Mouse (Mus musculus) bone marrow macrophage, adult 2 months (primary cell): ENCODE measurements around the gene Ramp2. TPM values are rescaled to one million over a fixed set of nuclear protein-coding genes. Genes with fewer than 3 reads are reported as not detected.

ENCODE experiments used
- H3K27ac ChIP-seq: 2 replicates; pipeline ENCODE4 v1.5.1; 2012; ENCODE audit warnings: low read depth, low read length; ENCODE audit not compliant: insufficient read depth
- H3K4me1 ChIP-seq: 2 replicates; pipeline ENCODE4 v1.6.1; 2012; ENCODE audit warnings: low read length; ENCODE audit not compliant: control insufficient read depth, insufficient read depth
- H3K4me3 ChIP-seq: 2 replicates; pipeline ENCODE4 v1.5.1; 2012; ENCODE audit warnings: mild to moderate bottlenecking, low read length, moderate library complexity; ENCODE audit not compliant: insufficient read depth
- CTCF ChIP-seq: IDR thresholded peaks from 2 replicates; pipeline ENCODE4 v1.5.1; 2012; ENCODE audit warnings: low read depth, mild to moderate bottlenecking, low read length, moderate library complexity
- POLR2A ChIP-seq: IDR thresholded peaks from 2 replicates; pipeline ENCODE4 v1.6.1; 2012; ENCODE audit warnings: mild to moderate bottlenecking, low read depth, low read length, borderline replicate concordance
- polyA plus RNA-seq: library from polyadenylated mRNA; stranded (reverse); fragments of >200 nt; gene quantifications from 2 replicates; pipeline ENCODE4 v1.2.4, GENCODE M21; 2012; ENCODE audit not compliant: missing spikeins, insufficient read depth, insufficient read length

The Ramp2 gene
- polyA plus RNA-seq, 1 experiment: not detected

- peak within 1 kb of the TSS; percentile 73 for H3K27ac ChIP-seq
- TF ChIP-seq POLR2A (0 out of 2 replicates have a peak, but pooled peaks have one; percentile 40), CTCF (0 out of 2 replicates have a peak, but pooled peaks have one; percentile 12)
- peak within 1 kb of the TSS; percentile 98 for H3K4me3 ChIP-seq
- H3K4me1 ChIP-seq: no peaks in the 10 kb centered on the region; the same call in 1 of the 2 replicates
These were observed 8.0 kb downstream of the Ramp2 start, which contains the start of gene Vps25 for GRCm38 (mm10) chr11:101253613-101254389. Vps25 (plus strand) TSS chr11:101253707.

GRCm38 (mm10) chr11:101255826-101256775 lies 10.3 kb downstream of the Ramp2 start:
- no peaks in the 10 kb centered on the region; the same call in 1 of the 2 replicates for H3K4me1 ChIP-seq

GRCm38 (mm10) chr11:101259261-101259712 lies 13.5 kb downstream of the Ramp2 start:
- Histone ChIP-seq H3K4me1 (no peaks in the 10 kb centered on the region; the same call in 1 of the 2 replicates), H3K27ac (no peak overlapping the region)
- TF ChIP-seq POLR2A: no peak
- TF ChIP-seq CTCF: no peak

More at GRCm38 (mm10) chr11:101255826-101256775, 10.3 kb downstream of the Ramp2 start:
- no peak for TF ChIP-seq CTCF
- no peak for TF ChIP-seq POLR2A
- H3K4me3 ChIP-seq: no peak overlapping the region
- no peak overlapping the region for H3K27ac ChIP-seq

GRCm38 (mm10) chr11:101259948-101260825 lies 14.4 kb downstream of the Ramp2 start, which contains the start of gene Wnk4:
Wnk4 (plus strand) TSS chr11:101260567.
- TF ChIP-seq POLR2A (no peak; the same call in 1 of the 2 replicates), CTCF (no peak)
- H3K4me1 ChIP-seq: no peaks in the 10 kb centered on the region
- H3K4me3 ChIP-seq: peak within 1 kb of the TSS; percentile 58
- H3K27ac ChIP-seq: no peak within 1 kb of the TSS

More at GRCm38 (mm10) chr11:101259261-101259712, 13.5 kb downstream of the Ramp2 start:
- H3K4me3 ChIP-seq: no peak overlapping the region

- peak overlapping the region; percentile 58 for H3K4me3 ChIP-seq
- H3K27ac ChIP-seq: no peak overlapping the region
- TF ChIP-seq CTCF: no peak
- TF ChIP-seq POLR2A: no peak
- no peaks in the 10 kb centered on the region for H3K4me1 ChIP-seq
These were observed 15.1 kb downstream of the Ramp2 start for GRCm38 (mm10) chr11:101260826-101261380.

- Histone ChIP-seq H3K4me3 (no peak overlapping the region), H3K4me1 (no peaks in the 10 kb centered on the region), H3K27ac (no peak overlapping the region)
- TF ChIP-seq CTCF: no peak
- no peak for TF ChIP-seq POLR2A
These were observed 16.6 kb downstream of the Ramp2 start for GRCm38 (mm10) chr11:101262272-101262967.

- TF ChIP-seq CTCF: no peak
- no peak for TF ChIP-seq POLR2A
- Histone ChIP-seq H3K27ac (no peak overlapping the region), H3K4me1 (no peaks in the 10 kb centered on the region), H3K4me3 (no peak overlapping the region)
These were observed 17.5 kb downstream of the Ramp2 start for GRCm38 (mm10) chr11:101263138-101263988.
